Mouse (Mus musculus): ENCODE data around the gene Xrcc4.

- TF ChIP-seq CTCF (IDR thresholded peaks at IDR 0.05; ENCODE audit: low read depth, low read length) (no peak), POLR2A (IDR thresholded peaks at IDR 0.05; ENCODE audit: borderline replicate concordance, low read depth, low read length) (no peak)
Observed at GRCm38 (mm10) chr13:89801901-89802300, 287.5 kb downstream of the Xrcc4 start.
